Mouse (Mus musculus) lung, embryonic 15.5 days (tissue): ENCODE results near the gene Prpf31. TPM values are rescaled to one million over a fixed set of nuclear protein-coding genes. Genes with fewer than 3 reads are reported as not detected.

Experiments used
- ATAC-seq: fragments of 200-750 bp; cut with Nextera tagmentation; 2 replicates; pipeline ENCODE4 v1.8.0; 2017; ENCODE audit warnings: moderate number of reproducible peaks, borderline replicate concordance; ENCODE audit not compliant: low FRiP score, low TSS enrichment; ENCODE audit errors: extremely low read depth
- H3K27ac ChIP-seq: fragments of 300-500 bp; sonication (generic); 2 replicates; pipeline ENCODE4 v1.5.1; 2015; ENCODE audit warnings: moderate library complexity, mild to moderate bottlenecking, inconsistent platforms
- H3K27me3 ChIP-seq: fragments of 300-500 bp; sonication (generic); 2 replicates; pipeline ENCODE4 v1.6.1; 2015; ENCODE audit warnings: inconsistent platforms
- H3K36me3 ChIP-seq: fragments of 300-500 bp; sonication (generic); 2 replicates; pipeline ENCODE4 v1.6.1; 2015; ENCODE audit warnings: inconsistent platforms
- H3K4me1 ChIP-seq: fragments of 300-500 bp; sonication (generic); 2 replicates; pipeline ENCODE4 v1.6.1; 2015; ENCODE audit warnings: inconsistent platforms
- H3K4me2 ChIP-seq: fragments of 300-500 bp; sonication (generic); 2 replicates; pipeline ENCODE4 v1.6.1; 2015; ENCODE audit warnings: inconsistent platforms, mild to moderate bottlenecking, moderate library complexity
- H3K4me3 ChIP-seq: fragments of 300-500 bp; sonication (generic); 2 replicates; pipeline ENCODE4 v1.5.1; 2015; ENCODE audit warnings: mild to moderate bottlenecking, inconsistent platforms
- H3K9ac ChIP-seq: fragments of 300-500 bp; sonication (generic); 2 replicates; pipeline ENCODE4 v1.6.1; 2015; ENCODE audit warnings: inconsistent platforms
- H3K9me3 ChIP-seq: fragments of 300-500 bp; sonication (generic); 2 replicates; pipeline ENCODE4 v1.6.1; 2016; ENCODE audit warnings: inconsistent platforms
- WGBS: fragments of 180-500 bp; shearing (Covaris S2); methylation state at CpG from one replicate; pipeline ENCODE4 v1.1.7; 2015; 5-methylcytosine and 5-hydroxymethylcytosine counted together
- polyA plus RNA-seq: library from polyadenylated mRNA; unstranded; fragments of >200 nt; fragmentation: Nextera tagmentation; extraction: Ambion mirVana; gene quantifications from 2 replicates; pipeline ENCODE4 v1.2.1, GENCODE M21; 2015

Prpf31 gene
- polyA plus RNA-seq, 1 experiment from 2014 or later = 104 TPM

GRCm38 (mm10) chr7:3643412-3643811 lies 13.6 kb downstream of the Prpf31 start:
- H3K36me3 ChIP-seq = peaks cover 34% of the 10 kb centered on the region
- no peak overlapping the region for H3K4me3 ChIP-seq
- no peak for ATAC-seq
- no peaks in the 10 kb centered on the region for H3K9me3 ChIP-seq
- H3K4me1 ChIP-seq = peaks cover 29% of the 10 kb centered on the region
- WGBS = 64% methylated on average over 5 of the region's 5 CpGs
- no peak overlapping the region for H3K9ac ChIP-seq
- H3K4me2 ChIP-seq = peak overlapping the region; percentile 64; the same call in 1 of the 2 replicates
- H3K27me3 ChIP-seq = no peaks in the 10 kb centered on the region
- H3K27ac ChIP-seq = no peak overlapping the region

DNA sequence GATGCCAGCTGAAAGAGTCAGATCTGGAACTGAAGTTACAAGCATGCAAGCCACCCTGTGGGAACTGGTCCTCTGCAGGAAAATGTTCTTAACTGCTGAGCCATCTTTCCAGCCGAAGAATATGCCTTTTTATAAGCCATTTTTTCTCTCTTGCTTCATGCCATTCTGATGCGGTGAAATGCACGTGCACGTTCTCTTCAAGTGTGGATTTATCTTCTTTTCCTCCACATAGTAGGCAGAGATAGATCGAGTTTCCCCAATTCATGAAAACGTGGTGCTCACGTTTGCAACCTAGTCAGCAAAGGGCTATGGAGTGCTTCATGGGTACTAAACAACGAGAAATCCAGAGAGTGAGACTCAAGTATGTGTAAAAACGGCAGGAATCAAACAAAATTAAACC lies 14.1 kb downstream of the Prpf31 start:
- Histone ChIP-seq H3K4me3 (peak overlapping the region; percentile 88), H3K4me1 (peaks cover 33% of the 10 kb centered on the region), H3K36me3 (peaks cover 30% of the 10 kb centered on the region), H3K4me2 (peak overlapping the region; percentile 64), H3K27ac (0 out of 2 replicates have a peak overlapping the region, but pooled peaks have one; percentile 82), H3K9ac (no peak overlapping the region), H3K27me3 (no peaks in the 10 kb centered on the region), H3K9me3 (no peaks in the 10 kb centered on the region)
- no peak for ATAC-seq
- 22% methylated on average over 9 of the region's 9 CpGs for WGBS

DNA sequence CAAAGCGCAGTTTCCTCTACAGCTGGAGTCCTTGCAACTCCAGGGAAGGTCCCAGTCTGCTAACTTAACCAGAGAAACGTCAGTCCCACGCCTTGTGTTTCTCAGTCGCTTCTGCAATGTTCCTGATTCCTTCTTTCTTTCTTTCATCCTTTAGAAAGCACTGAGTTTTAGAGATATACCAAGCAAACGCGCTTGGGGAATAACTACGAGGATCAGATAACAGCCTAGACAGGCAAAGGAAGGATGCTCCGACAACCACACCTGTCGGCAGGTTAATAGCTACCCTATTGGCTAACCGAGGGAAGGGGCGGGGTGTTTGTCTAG lies 14.5 kb downstream of the Prpf31 start:
- H3K27me3 ChIP-seq = no peaks in the 10 kb centered on the region
- peak overlapping the region; percentile 88 for H3K4me3 ChIP-seq
- H3K4me2 ChIP-seq = peak overlapping the region; percentile 64
- WGBS = under 1% methylated on average over 11 of the region's 11 CpGs
- H3K36me3 ChIP-seq = peaks cover 32% of the 10 kb centered on the region
- peak overlapping the region; percentile 82 for H3K27ac ChIP-seq
- no peaks in the 10 kb centered on the region for H3K9me3 ChIP-seq
- peaks cover 33% of the 10 kb centered on the region for H3K4me1 ChIP-seq
- no peak overlapping the region for H3K9ac ChIP-seq
- no peak for ATAC-seq

DNA sequence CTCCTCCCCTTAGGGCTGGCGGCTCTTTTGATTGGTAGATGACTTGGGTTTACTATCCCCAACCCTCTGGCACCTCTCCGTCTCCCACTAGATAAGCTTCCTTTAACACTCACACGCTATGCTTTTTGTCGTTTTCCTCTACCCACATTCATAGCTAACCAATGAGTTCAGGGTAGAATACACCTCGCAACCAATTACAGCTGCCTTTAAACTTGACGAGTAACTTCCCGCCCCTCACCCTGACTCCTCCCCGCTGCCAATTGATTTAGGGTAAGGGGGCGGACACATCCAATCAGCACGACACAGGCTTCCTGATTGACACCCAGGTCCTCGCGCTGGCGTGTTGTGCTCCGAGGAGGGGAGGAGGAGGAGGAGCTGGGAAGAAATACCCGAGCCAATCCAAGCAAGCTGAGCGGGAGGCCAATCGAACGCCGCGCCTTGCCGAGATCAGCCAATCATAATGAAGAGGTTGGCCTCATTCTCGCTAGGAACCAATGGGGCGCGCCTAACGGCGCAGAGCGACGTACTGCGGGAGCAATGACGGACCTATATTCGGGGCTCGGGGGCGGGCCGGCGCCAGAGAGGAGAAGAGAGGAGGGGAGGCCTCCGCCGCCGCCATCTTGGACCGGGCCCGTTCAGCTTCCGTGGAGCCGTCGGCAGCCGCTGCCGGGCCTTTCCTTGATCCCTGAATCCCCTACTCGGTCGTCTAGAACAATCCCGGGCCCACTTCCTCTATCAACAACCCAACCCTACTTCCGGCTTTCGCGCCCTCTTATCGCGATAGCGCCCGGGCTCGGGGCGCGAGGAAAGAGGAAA lies 15.1 kb downstream of the Prpf31 start, which contains the start of gene Cnot3:
TSS of gene Cnot3 (plus strand) at position 597 of the 816 bp plus-strand sequence.
- H3K27ac ChIP-seq = peak within 1 kb of the TSS; percentile 98
- H3K36me3 ChIP-seq = peaks cover 29% of the 10 kb centered on the region
- no peaks in the 10 kb centered on the region for H3K27me3 ChIP-seq
- H3K9ac ChIP-seq = peak within 1 kb of the TSS; percentile 99
- no peaks in the 10 kb centered on the region for H3K9me3 ChIP-seq
- peak within 1 kb of the TSS; percentile 78 for H3K4me2 ChIP-seq
- ATAC-seq = peak; percentile 98
- peaks cover 33% of the 10 kb centered on the region for H3K4me1 ChIP-seq
- WGBS = under 1% methylated on average over 53 of the region's 58 CpGs
- H3K4me3 ChIP-seq = peak within 1 kb of the TSS; percentile 88

DNA sequence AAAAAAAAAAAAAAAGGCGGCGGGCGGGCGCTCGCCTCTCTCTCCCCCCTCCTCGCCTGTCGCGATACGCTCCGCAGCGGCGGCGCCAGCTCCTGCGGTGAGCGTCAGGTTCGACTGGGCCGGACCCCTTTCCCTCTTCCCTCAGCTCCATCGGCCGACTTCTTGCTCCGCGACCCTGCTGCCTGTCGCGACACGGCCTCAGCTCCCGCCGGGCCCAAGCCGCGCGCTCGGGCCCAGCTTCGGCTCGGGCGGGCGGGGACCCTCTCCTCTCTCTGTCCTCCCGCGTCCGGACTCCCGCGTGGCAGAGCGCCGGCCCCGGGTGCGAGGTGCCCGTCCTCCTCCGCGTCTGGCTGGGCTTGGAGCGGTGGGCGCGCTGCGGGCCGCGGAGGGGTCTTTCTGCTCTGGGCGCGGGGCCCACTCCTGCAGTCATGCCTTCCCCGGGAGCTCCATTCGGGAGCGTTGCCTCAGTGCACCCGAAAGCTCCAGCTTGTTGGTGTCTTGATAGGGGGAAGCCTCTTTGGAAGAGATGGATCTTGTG lies 15.8 kb downstream of the Prpf31 start:
- Histone ChIP-seq H3K27ac (peak overlapping the region; percentile 98), H3K36me3 (peaks cover 29% of the 10 kb centered on the region), H3K4me3 (peak overlapping the region; percentile 88), H3K27me3 (no peaks in the 10 kb centered on the region), H3K9ac (peak overlapping the region; percentile 99), H3K9me3 (no peaks in the 10 kb centered on the region), H3K4me1 (peaks cover 33% of the 10 kb centered on the region), H3K4me2 (peak overlapping the region; percentile 78)
- WGBS = 0% methylated on average over 39 of the region's 58 CpGs
- no peak; the same call in none of the 2 replicates for ATAC-seq

- no peaks in the 10 kb centered on the region for H3K9me3 ChIP-seq
- H3K4me3 ChIP-seq = peak overlapping the region; percentile 88
- peak overlapping the region; percentile 99 for H3K9ac ChIP-seq
- no peak for ATAC-seq
- no peaks in the 10 kb centered on the region for H3K27me3 ChIP-seq
- H3K27ac ChIP-seq = no peak overlapping the region
- peaks cover 29% of the 10 kb centered on the region for H3K36me3 ChIP-seq
- WGBS = 5% methylated on average over 9 of the region's 9 CpGs
- H3K4me2 ChIP-seq = peak overlapping the region; percentile 78
- peaks cover 33% of the 10 kb centered on the region for H3K4me1 ChIP-seq
Observed at GRCm38 (mm10) chr7:3646188-3646587, 16.4 kb downstream of the Prpf31 start.

- Histone ChIP-seq H3K4me1 (peaks cover 33% of the 10 kb centered on the region), H3K4me2 (peak overlapping the region; percentile 78), H3K9ac (peak overlapping the region; percentile 99), H3K27me3 (no peaks in the 10 kb centered on the region), H3K4me3 (peak overlapping the region; percentile 88), H3K36me3 (peaks cover 29% of the 10 kb centered on the region), H3K9me3 (no peaks in the 10 kb centered on the region), H3K27ac (no peak overlapping the region)
- WGBS = 56% methylated on average over 4 of the region's 4 CpGs
- no peak for ATAC-seq
Observed at GRCm38 (mm10) chr7:3646641-3647040, 16.9 kb downstream of the Prpf31 start.

DNA sequence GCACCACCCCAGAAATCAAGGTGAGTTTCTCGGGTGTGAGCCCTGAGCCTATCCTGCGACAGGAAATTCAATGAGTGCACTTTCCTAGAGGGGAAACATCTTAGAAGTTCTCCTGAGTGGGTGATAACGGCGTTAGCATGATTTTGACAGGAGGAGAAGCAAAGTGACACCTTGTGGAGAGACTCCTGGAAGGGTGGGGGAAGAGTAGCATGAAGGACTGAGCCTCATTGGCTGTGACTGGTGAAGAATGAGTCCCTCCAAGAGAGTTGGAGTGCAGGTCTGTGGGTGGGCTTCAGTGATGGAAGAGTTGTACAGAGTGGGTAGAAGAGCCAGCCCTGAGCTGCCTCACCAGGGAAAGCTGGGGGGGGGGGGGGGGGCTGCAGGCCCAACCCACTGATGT lies 27.2 kb downstream of the Prpf31 start:
- Histone ChIP-seq H3K27ac (no peak overlapping the region), H3K36me3 (peaks cover 98% of the 10 kb centered on the region), H3K27me3 (no peaks in the 10 kb centered on the region), H3K4me2 (no peak overlapping the region), H3K9me3 (no peaks in the 10 kb centered on the region), H3K9ac (no peak overlapping the region), H3K4me1 (no peaks in the 10 kb centered on the region), H3K4me3 (no peak overlapping the region)
- no peak for ATAC-seq
- WGBS = 67% methylated on average over 4 of the region's 4 CpGs

DNA sequence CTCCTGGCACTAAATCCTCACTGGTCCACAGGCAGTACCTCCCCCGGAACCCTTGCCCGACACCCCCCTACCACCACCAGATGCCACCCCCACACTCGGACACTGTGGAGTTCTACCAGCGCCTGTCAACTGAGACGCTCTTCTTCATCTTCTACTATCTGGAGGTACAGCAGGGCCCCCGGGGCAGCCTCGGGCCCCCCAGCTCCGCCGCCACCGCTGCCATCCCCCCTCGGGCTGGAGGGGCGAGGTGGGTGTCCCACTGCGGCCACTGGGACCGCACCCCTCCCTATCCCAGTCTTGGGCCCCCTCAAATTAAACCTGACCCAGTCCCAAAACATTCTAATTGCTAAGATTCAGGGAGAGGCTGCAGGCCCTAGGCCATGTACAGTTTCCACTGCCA lies 28.8 kb downstream of the Prpf31 start:
- 93% methylated on average over 14 of the region's 14 CpGs for WGBS

DNA sequence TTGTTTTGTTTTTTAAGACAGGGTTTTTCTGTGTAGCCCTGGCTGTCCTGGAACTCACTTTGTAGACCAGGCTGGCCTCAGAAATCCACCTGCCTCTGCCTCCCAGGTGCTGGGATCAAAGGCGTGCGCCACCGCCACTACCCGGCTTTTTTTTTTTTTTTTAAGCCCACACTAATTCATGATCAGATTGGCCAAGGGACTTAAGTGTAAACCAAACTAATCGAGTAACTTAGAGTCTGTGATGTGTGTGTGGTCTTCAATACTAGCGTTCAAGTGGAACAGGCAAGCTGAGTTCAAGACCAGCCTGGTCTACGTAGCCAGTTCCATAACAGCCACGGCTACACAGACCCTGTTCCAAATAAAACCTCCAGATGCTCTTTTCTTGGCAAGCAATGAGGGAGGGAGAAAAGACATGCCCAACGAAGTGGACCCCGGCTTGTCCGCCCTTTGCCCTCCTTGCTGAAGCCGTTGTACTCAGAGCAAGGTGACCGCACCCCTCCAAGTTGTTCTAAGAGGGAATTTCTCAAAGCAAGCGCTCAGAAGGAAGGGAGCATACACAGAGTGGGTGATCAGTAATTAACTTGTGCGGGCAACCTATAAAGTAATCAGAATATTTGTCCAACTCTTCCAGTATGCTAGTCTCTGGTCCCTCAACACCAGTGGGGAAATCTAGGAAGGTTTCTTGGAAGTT lies 34.9 kb downstream of the Prpf31 start:
- Histone ChIP-seq H3K9me3 (no peaks in the 10 kb centered on the region), H3K4me3 (peak overlapping the region; percentile 55), H3K27me3 (no peaks in the 10 kb centered on the region), H3K4me1 (peaks cover 35% of the 10 kb centered on the region), H3K4me2 (peak overlapping the region; percentile 69), H3K9ac (peak overlapping the region; percentile 65), H3K27ac (peak overlapping the region; percentile 72), H3K36me3 (peaks cover 35% of the 10 kb centered on the region)
- WGBS = 26% methylated on average over 15 of the region's 15 CpGs
- ATAC-seq = peak; percentile 12; the same call in 1 of the 2 replicates

More for the DNA sequence above, 28.8 kb downstream of the Prpf31 start:
- no peaks in the 10 kb centered on the region for H3K9me3 ChIP-seq
- H3K9ac ChIP-seq = no peak overlapping the region
- H3K4me1 ChIP-seq = peaks cover 5% of the 10 kb centered on the region
- H3K27me3 ChIP-seq = no peaks in the 10 kb centered on the region
- no peak overlapping the region for H3K27ac ChIP-seq
- no peak overlapping the region for H3K4me2 ChIP-seq
- no peak overlapping the region for H3K4me3 ChIP-seq
- peaks cover 96% of the 10 kb centered on the region for H3K36me3 ChIP-seq
- ATAC-seq = no peak

- Histone ChIP-seq H3K4me1 (peaks cover 35% of the 10 kb centered on the region), H3K9ac (peak within 1 kb of the TSS; percentile 65), H3K36me3 (peaks cover 27% of the 10 kb centered on the region), H3K4me2 (peak within 1 kb of the TSS; percentile 69), H3K9me3 (no peaks in the 10 kb centered on the region), H3K27ac (peak within 1 kb of the TSS; percentile 91), H3K27me3 (no peaks in the 10 kb centered on the region), H3K4me3 (peak within 1 kb of the TSS; percentile 55)
- 2% methylated on average over 45 of the region's 45 CpGs for WGBS
- ATAC-seq = peak; percentile 98
Observed at GRCm38 (mm10) chr7:3665215-3666114, 35.7 kb downstream of the Prpf31 start, which contains the start of gene Leng1. Gene Leng1, minus strand, starts transcription at chr7:3665840.
